Mouse (Mus musculus) embryonic fibroblast, embryonic 13.5 days (primary cell): ENCODE results near the gene Gtsf2.

Source experiments
- CTCF ChIP-seq: IDR thresholded peaks from 2 replicates; pipeline ENCODE4 v1.5.1; 2011; ENCODE audit warnings: mild to moderate bottlenecking, control low read depth, low read length, moderate library complexity, borderline replicate concordance; ENCODE audit not compliant: insufficient read depth
- POLR2A ChIP-seq: IDR thresholded peaks from 2 replicates; pipeline ENCODE4 v1.6.1; 2011; ENCODE audit warnings: low read depth, mild to moderate bottlenecking, control low read depth, low read length, moderate library complexity

DNA sequence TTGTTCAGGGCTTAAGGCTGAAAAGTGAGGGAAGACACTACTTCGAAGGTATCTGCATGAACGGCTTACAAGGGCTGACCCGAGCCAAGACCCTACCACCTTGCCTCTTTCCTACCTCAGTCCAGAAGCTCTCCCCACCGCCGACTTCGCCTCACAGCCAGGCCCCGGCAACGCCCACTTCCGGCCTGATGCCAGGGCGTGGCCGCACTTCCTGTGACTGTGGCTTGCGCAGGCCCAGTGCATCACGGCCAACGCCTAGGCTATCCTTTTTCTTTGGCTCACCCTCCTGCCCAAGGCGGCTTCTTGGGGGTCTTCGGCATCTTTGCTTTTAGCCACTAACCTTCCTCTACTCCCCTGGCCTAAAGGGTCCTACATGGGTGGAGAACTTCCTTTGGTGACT, 18.0 kb downstream of the Gtsf2 start, which contains the start of gene Gtsf1:
- TF ChIP-seq POLR2A, result no peak
- TF ChIP-seq CTCF, result no peak
